Mouse (Mus musculus) myocyte (in vitro differentiated cells): ENCODE measurements around the gene Cyb5b. TPM values are rescaled to one million over a fixed set of nuclear protein-coding genes. Genes with fewer than 3 reads are reported as not detected.
A peak's percentile ranks its signal among the peaks of the same experiment; 100 is the strongest.

Source experiments
- H3K27me3 ChIP-seq: one replicate; pipeline ENCODE4 v1.6.1; 2011; ENCODE audit not compliant: control insufficient read depth, insufficient read depth, insufficient read length
- H3K36me3 ChIP-seq: one replicate; pipeline ENCODE4 v1.6.1; 2011; ENCODE audit not compliant: control insufficient read depth, insufficient read depth
- H3K4me2 ChIP-seq: one replicate; pipeline ENCODE4 v1.6.1; 2011; ENCODE audit warnings: low read depth, control low read depth
- H3K4me3 ChIP-seq: one replicate; pipeline ENCODE4 v1.5.1; 2011; ENCODE audit warnings: mild to moderate bottlenecking, control low read depth, moderate library complexity
- H3K79me2 ChIP-seq: one replicate; pipeline ENCODE4 v1.6.1; 2011; ENCODE audit not compliant: control insufficient read depth, insufficient read depth
- H3ac ChIP-seq: one replicate; pipeline ENCODE4 v1.6.1; 2011; ENCODE audit not compliant: control insufficient read depth, insufficient read length
- CEBPB ChIP-seq: IDR thresholded peaks from 2 replicates; pipeline ENCODE4 v1.6.1; 2011; ENCODE audit warnings: mild to moderate bottlenecking, moderate library complexity; ENCODE audit not compliant: poor library complexity, insufficient read depth, severe bottlenecking
- E2F4 ChIP-seq: IDR thresholded peaks from one replicate; pipeline ENCODE4 v1.6.1; 2011; ENCODE audit warnings: mild to moderate bottlenecking, control low read depth, moderate library complexity; ENCODE audit not compliant: insufficient read depth
- MAX ChIP-seq: IDR thresholded peaks from one replicate; pipeline ENCODE4 v1.6.1; 2011; ENCODE audit warnings: low read depth, mild to moderate bottlenecking, control low read depth
- MYOD1 ChIP-seq, 3 experiments: IDR thresholded peaks; one replicate each; pipeline ENCODE4 v1.6.1; 2011; ENCODE audit warnings: control low read depth in 2 of 3, low read depth in 2 of 3, mild to moderate bottlenecking in 2 of 3, moderate library complexity in 1 of 3; ENCODE audit not compliant: insufficient read length in 2 of 3, control insufficient read depth in 1 of 3
- MYOG ChIP-seq, 3 experiments: IDR thresholded peaks; one replicate each; pipeline ENCODE4 v1.6.1; 2011; ENCODE audit warnings: control low read depth in 2 of 3, low read depth in 2 of 3, mild to moderate bottlenecking in 2 of 3; ENCODE audit not compliant: insufficient read length in 2 of 3, control insufficient read depth in 1 of 3, insufficient read depth in 1 of 3
- POLR2A ChIP-seq: IDR thresholded peaks from one replicate; pipeline ENCODE4 v1.6.1; 2011; ENCODE audit warnings: low read depth, mild to moderate bottlenecking, control low read depth, moderate library complexity; ENCODE audit not compliant: insufficient read length
- POLR2AphosphoS2 ChIP-seq: IDR thresholded peaks from one replicate; pipeline ENCODE4 v1.6.1; 2011; ENCODE audit warnings: low read depth, control low read depth; ENCODE audit not compliant: insufficient read length
- REST ChIP-seq: IDR thresholded peaks from one replicate; pipeline ENCODE4 v1.6.1; 2011; ENCODE audit warnings: mild to moderate bottlenecking, control low read depth, moderate library complexity; ENCODE audit not compliant: insufficient read depth, insufficient read length
- SRF ChIP-seq: IDR thresholded peaks from one replicate; pipeline ENCODE4 v1.6.1; 2011; ENCODE audit warnings: low read depth; ENCODE audit not compliant: control insufficient read depth, insufficient read length
- TCF12 ChIP-seq: IDR thresholded peaks from one replicate; pipeline ENCODE4 v1.6.1; 2011; ENCODE audit warnings: mild to moderate bottlenecking, control low read depth; ENCODE audit not compliant: poor library complexity, insufficient read depth, severe bottlenecking
- TCF3 ChIP-seq: IDR thresholded peaks from one replicate; pipeline ENCODE4 v1.6.1; 2011; ENCODE audit warnings: low read depth, control low read depth; ENCODE audit not compliant: insufficient read length
- USF1 ChIP-seq: IDR thresholded peaks from one replicate; pipeline ENCODE4 v1.6.1; 2011; ENCODE audit warnings: low read depth, mild to moderate bottlenecking, control low read depth, moderate library complexity
- polyA plus RNA-seq: library from polyadenylated mRNA; unstranded; fragments of >200 nt; fragmentation: generic; extraction: Trizol; gene quantifications from one replicate; pipeline ENCODE4 v1.2.1, GENCODE M21; 2012; ENCODE audit warnings: missing spikeins

The Cyb5b gene
- polyA plus RNA-seq, 1 experiment: 48.3 TPM

- no peak overlapping the region for H3K4me2 ChIP-seq
- peaks cover 32% of the 10 kb centered on the region for H3K79me2 ChIP-seq
- no peaks in the 10 kb centered on the region for H3K27me3 ChIP-seq
- no peak overlapping the region for H3K4me3 ChIP-seq
- H3K36me3 ChIP-seq: peaks cover 15% of the 10 kb centered on the region
- no peak overlapping the region for H3ac ChIP-seq
- TF ChIP-seq MAX (no peak), E2F4 (no peak), REST (no peak), USF1 (no peak), MYOD1 (IDR thresholded peaks at IDR 0.05; ENCODE audit: control insufficient read depth in 1 of 3, insufficient read length in 2 of 3, low read depth in 2 of 3) (no peak), MYOG (IDR thresholded peaks at IDR 0.05; ENCODE audit: control insufficient read depth in 1 of 3, insufficient read depth in 1 of 3, insufficient read length in 2 of 3, low read depth in 2 of 3) (no peak), POLR2AphosphoS2 (no peak), POLR2A (no peak), TCF3 (no peak)
Measured at GRCm38 (mm10) chr8:107148802-107149201, 1.6 kb upstream of the Cyb5b start.

DNA sequence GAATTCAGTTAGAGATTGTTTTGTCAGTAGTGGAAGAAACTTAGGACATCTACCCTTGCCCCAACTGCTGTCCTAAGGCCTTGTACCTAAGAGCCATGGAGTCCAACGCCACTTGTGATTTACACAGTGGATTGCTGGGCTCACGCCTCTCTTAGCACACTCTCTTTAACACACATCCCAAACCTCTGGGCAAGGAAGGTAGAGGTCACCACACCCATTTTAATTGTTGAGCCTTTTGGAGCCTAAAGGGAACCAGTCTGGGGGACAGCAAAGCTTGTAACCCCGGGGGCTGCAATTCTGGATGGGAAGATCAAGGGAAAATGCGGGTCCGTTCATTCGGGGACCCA lies 410 bp upstream of the Cyb5b start:
- peak overlapping the region; percentile 97 for H3K4me2 ChIP-seq
- peaks cover 17% of the 10 kb centered on the region for H3K36me3 ChIP-seq
- no peak for TF ChIP-seq TCF3
- TF ChIP-seq USF1: no peak
- no peak for TF ChIP-seq POLR2A
- H3ac ChIP-seq: peak overlapping the region; percentile 80
- H3K4me3 ChIP-seq: peak overlapping the region; percentile 94
- H3K79me2 ChIP-seq: peaks cover 44% of the 10 kb centered on the region
- no peaks in the 10 kb centered on the region for H3K27me3 ChIP-seq

DNA sequence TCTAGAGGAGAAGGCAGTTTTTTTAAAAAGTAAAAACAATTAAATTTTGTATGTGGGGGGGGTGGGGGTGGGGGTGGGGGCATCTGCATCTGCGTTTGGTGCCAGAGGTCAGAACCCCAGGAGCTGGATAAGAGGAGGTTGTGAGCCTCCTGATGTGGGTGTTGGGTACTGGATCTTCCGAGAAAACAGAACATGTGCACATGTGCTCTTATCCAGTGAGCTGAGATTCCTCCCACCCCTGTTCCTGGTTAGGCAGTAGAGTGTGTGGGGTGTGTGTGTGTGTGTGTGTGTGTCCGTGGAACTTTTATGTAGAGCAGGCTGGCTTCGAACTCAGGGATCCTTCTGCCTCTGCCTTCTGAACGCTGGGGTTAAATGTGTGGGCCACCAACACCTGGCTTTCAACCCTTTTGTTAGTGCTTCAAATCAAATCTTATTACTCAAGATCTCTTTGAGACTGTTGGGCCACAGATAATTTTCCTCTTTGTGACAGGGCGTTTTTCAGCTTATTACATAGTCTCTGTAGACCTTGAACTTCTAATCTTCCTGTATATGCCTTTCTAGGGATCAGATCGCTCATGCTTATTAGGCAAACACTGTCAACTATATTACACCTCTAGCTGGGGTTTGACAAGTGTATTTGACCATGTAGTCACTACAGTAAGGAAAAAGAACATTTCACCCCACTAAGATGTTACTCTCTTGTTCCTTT lies 926 bp downstream of the Cyb5b start:
- no peaks in the 10 kb centered on the region for H3K27me3 ChIP-seq
- peaks cover 24% of the 10 kb centered on the region for H3K36me3 ChIP-seq
- H3ac ChIP-seq: peak overlapping the region; percentile 80
- peak overlapping the region; percentile 94 for H3K4me3 ChIP-seq
- peak overlapping the region; percentile 77 for H3K4me2 ChIP-seq
- H3K79me2 ChIP-seq: peaks cover 58% of the 10 kb centered on the region
- TF ChIP-seq POLR2AphosphoS2: no peak
- TF ChIP-seq SRF: no peak
- TF ChIP-seq MYOD1 (IDR thresholded peaks at IDR 0.05; ENCODE audit: control insufficient read depth in 1 of 3, insufficient read length in 2 of 3, low read depth in 2 of 3): no peak
- no peak for TF ChIP-seq REST
- TF ChIP-seq USF1: no peak
- TF ChIP-seq TCF12: no peak
- TF ChIP-seq E2F4: no peak
- no peak for TF ChIP-seq POLR2A
- TF ChIP-seq TCF3: no peak
- TF ChIP-seq MYOG (IDR thresholded peaks at IDR 0.05; ENCODE audit: control insufficient read depth in 1 of 3, insufficient read depth in 1 of 3, insufficient read length in 2 of 3, low read depth in 2 of 3): no peak
- TF ChIP-seq MAX: no peak
- TF ChIP-seq CEBPB: no peak

- Histone ChIP-seq H3K36me3 (peaks cover 43% of the 10 kb centered on the region), H3K4me2 (peak overlapping the region; percentile 47), H3ac (no peak overlapping the region), H3K79me2 (peaks cover 80% of the 10 kb centered on the region), H3K27me3 (no peaks in the 10 kb centered on the region), H3K4me3 (no peak overlapping the region)
- TF ChIP-seq MYOD1 (IDR thresholded peaks at IDR 0.05; ENCODE audit: control insufficient read depth in 1 of 3, insufficient read length in 2 of 3, low read depth in 2 of 3) (peak in 1 of 3 experiments; percentile 38), E2F4 (no peak)
Measured at GRCm38 (mm10) chr8:107153326-107154210, 3.1 kb downstream of the Cyb5b start.

DNA sequence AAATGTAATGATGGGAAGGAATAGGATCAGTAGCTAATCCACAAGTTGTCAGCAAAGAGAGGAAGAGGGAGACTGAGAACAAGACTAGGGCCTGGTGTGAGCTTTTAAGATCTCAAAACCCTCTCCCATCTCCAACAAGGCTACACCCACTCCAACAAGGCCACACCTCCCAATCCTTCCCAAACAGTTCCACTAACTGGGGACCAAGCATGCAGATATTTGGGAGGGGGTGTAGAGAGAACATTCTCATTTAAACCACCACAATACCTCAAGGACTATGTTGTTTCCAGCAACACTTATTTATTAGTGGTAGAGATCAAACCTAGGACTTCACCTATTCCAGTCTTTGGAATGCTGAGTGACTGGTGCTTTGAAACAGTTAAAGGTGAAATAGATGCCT lies 6.4 kb downstream of the Cyb5b start:
- TF ChIP-seq MYOD1 (IDR thresholded peaks at IDR 0.05; ENCODE audit: control insufficient read depth in 1 of 3, insufficient read length in 2 of 3, low read depth in 2 of 3): no peak
- TF ChIP-seq USF1: no peak
- TF ChIP-seq POLR2A: no peak
- no peak for TF ChIP-seq E2F4

More for the DNA sequence above, 6.4 kb downstream of the Cyb5b start:
- H3K79me2 ChIP-seq: peaks cover 98% of the 10 kb centered on the region
- H3K4me2 ChIP-seq: no peak overlapping the region
- peaks cover 43% of the 10 kb centered on the region for H3K36me3 ChIP-seq
- H3K27me3 ChIP-seq: no peaks in the 10 kb centered on the region
- no peak overlapping the region for H3K4me3 ChIP-seq
- no peak overlapping the region for H3ac ChIP-seq
